Mouse (Mus musculus) liver, embryonic 12.5 days (tissue): ENCODE results near the gene Olfr474. TPM values are rescaled to one million over a fixed set of nuclear protein-coding genes. Genes with fewer than 3 reads are reported as not detected.
"Not testable (repeated sequence)": the region's sequence is repeated elsewhere in the genome, so short reads cannot be mapped to it uniquely, and the experiment has no call there.

Experiments
- ATAC-seq: fragments of 200-750 bp; cut with Nextera tagmentation; 2 replicates; pipeline ENCODE4 v1.8.0; 2017; ENCODE audit warnings: moderate number of reproducible peaks, mild to moderate bottlenecking, moderate library complexity
- H3K27ac ChIP-seq: fragments of 300-500 bp; sonication (generic); 2 replicates; pipeline ENCODE4 v1.5.1; 2016; ENCODE audit warnings: mild to moderate bottlenecking
- H3K27me3 ChIP-seq: fragments of 300-500 bp; sonication (generic); replicated peaks from 2 replicates; pipeline ENCODE4 v1.6.1; 2016; ENCODE audit warnings: mild to moderate bottlenecking, moderate library complexity
- H3K36me3 ChIP-seq: fragments of 300-500 bp; sonication (generic); 2 replicates; pipeline ENCODE4 v1.6.1; 2016; ENCODE audit warnings: mild to moderate bottlenecking, moderate library complexity
- H3K4me1 ChIP-seq: fragments of 300-500 bp; sonication (generic); 2 replicates; pipeline ENCODE4 v1.6.1; 2016
- H3K4me2 ChIP-seq: fragments of 300-500 bp; sonication (generic); 2 replicates; pipeline ENCODE4 v1.6.1; 2016; ENCODE audit warnings: mild to moderate bottlenecking, moderate library complexity
- H3K4me3 ChIP-seq: fragments of 300-500 bp; sonication (generic); 2 replicates; pipeline ENCODE4 v1.5.1; 2016; ENCODE audit warnings: mild to moderate bottlenecking, moderate library complexity
- H3K9ac ChIP-seq: fragments of 300-500 bp; sonication (generic); 2 replicates; pipeline ENCODE4 v1.6.1; 2016; ENCODE audit warnings: mild to moderate bottlenecking, moderate library complexity
- H3K9me3 ChIP-seq: fragments of 300-500 bp; sonication (generic); replicated peaks from 2 replicates; pipeline ENCODE4 v1.6.1; 2016; ENCODE audit warnings: mild to moderate bottlenecking, moderate library complexity
- WGBS: fragments of 180-500 bp; shearing (Covaris S2); methylation state at CpG from one replicate; pipeline ENCODE4 v1.1.7; 2016; ENCODE audit not compliant: insufficient replicate concordance; 5-methylcytosine and 5-hydroxymethylcytosine counted together
- polyA plus RNA-seq: library from polyadenylated mRNA; unstranded; fragments of >200 nt; fragmentation: Nextera tagmentation; extraction: Ambion mirVana; gene quantifications from 2 replicates; pipeline ENCODE4 v1.2.1, GENCODE M21; 2016

The Olfr474 gene
- not detected in 2 replicates for polyA plus RNA-seq

GRCm38 (mm10) chr7:107954343-107954742 lies at the start of gene Olfr474:
Gene Olfr474 (plus strand): TSS chr7:107954643.
- no peak for ATAC-seq
- WGBS = 40% methylated on average over 1 of the region's 1 CpGs
- Histone ChIP-seq H3K4me3 (no peak within 1 kb of the TSS), H3K27ac (no peak within 1 kb of the TSS), H3K4me2 (no peak within 1 kb of the TSS), H3K9me3 (peaks cover 7% of the 10 kb centered on the region; the same call in 1 of the 2 replicates), H3K27me3 (no peaks in the 10 kb centered on the region), H3K36me3 (no peaks in the 10 kb centered on the region), H3K9ac (no peak within 1 kb of the TSS), H3K4me1 (no peaks in the 10 kb centered on the region)

- H3K27me3 ChIP-seq = no peaks in the 10 kb centered on the region
- H3K36me3 ChIP-seq = no peaks in the 10 kb centered on the region
- H3K4me2 ChIP-seq = no peak within 1 kb of the TSS
- H3K9ac ChIP-seq = no peak within 1 kb of the TSS
- 0 out of 2 replicates have a peak, but pooled peaks cover 4% of the 10 kb centered on the region for H3K9me3 ChIP-seq
- H3K27ac ChIP-seq = no peak within 1 kb of the TSS
- no peak for ATAC-seq
- 85% methylated on average over 1 of the region's 1 CpGs for WGBS
- H3K4me3 ChIP-seq = no peak within 1 kb of the TSS
- no peaks in the 10 kb centered on the region for H3K4me1 ChIP-seq
Observed at GRCm38 (mm10) chr7:107930146-107930545, 24.3 kb upstream of the Olfr474 start, which contains the start of gene Olfr473. Gene Olfr473 (plus strand): TSS chr7:107930446.

GRCm38 (mm10) chr7:107952539-107952938 lies 1.9 kb upstream of the Olfr474 start:
- H3K9ac ChIP-seq, H3K27me3 ChIP-seq, H3K36me3 ChIP-seq, H3K4me3 ChIP-seq, H3K4me1 ChIP-seq, ATAC-seq, H3K27ac ChIP-seq, H3K4me2 ChIP-seq, H3K9me3 ChIP-seq: not testable (repeated sequence)
- 91% methylated on average over 12 of the region's 12 CpGs for WGBS

GRCm38 (mm10) chr7:107964503-107964902 lies 10.1 kb downstream of the Olfr474 start, which contains the start of gene Olfr476:
Gene Olfr476 (plus strand): TSS chr7:107964803.
- Histone ChIP-seq H3K9ac (no peak within 1 kb of the TSS), H3K36me3 (no peaks in the 10 kb centered on the region), H3K4me3 (no peak within 1 kb of the TSS), H3K9me3 (no peaks in the 10 kb centered on the region), H3K4me1 (no peaks in the 10 kb centered on the region), H3K27ac (no peak within 1 kb of the TSS), H3K4me2 (no peak within 1 kb of the TSS), H3K27me3 (no peaks in the 10 kb centered on the region)
- 21% methylated on average over 1 of the region's 1 CpGs for WGBS
- ATAC-seq = no peak

GRCm38 (mm10) chr7:107986393-107986792 lies 31.9 kb downstream of the Olfr474 start, which contains the start of gene Olfr477:
Gene Olfr477 (plus strand): TSS chr7:107986693.
- H3K9me3 ChIP-seq = no peaks in the 10 kb centered on the region
- H3K9ac ChIP-seq = no peak within 1 kb of the TSS
- H3K27ac ChIP-seq = no peak within 1 kb of the TSS
- no peak within 1 kb of the TSS for H3K4me2 ChIP-seq
- no peaks in the 10 kb centered on the region for H3K4me1 ChIP-seq
- ATAC-seq = no peak
- no peaks in the 10 kb centered on the region for H3K27me3 ChIP-seq
- no peaks in the 10 kb centered on the region for H3K36me3 ChIP-seq
- H3K4me3 ChIP-seq = no peak within 1 kb of the TSS
- 61% methylated on average over 2 of the region's 2 CpGs for WGBS

Other genes with a start within 250 kb of the Olfr474 start
- gene Cyb5r2, start 196.6 kb upstream of the Olfr474 start, polyA plus RNA-seq = 0.04 and 0.05 TPM in 2 replicates
- gene Ovch2, start 153.4 kb upstream of the Olfr474 start, polyA plus RNA-seq = not detected in 2 replicates
- gene Olfr467, start 142.4 kb upstream of the Olfr474 start, polyA plus RNA-seq = not detected in 2 replicates
- gene Olfr469, start 129.1 kb upstream of the Olfr474 start, polyA plus RNA-seq = not detected in 2 replicates
- gene Olfr470, start 107.2 kb upstream of the Olfr474 start, polyA plus RNA-seq = not detected in 2 replicates
- not detected in 2 replicates for gene Olfr472, start 56.7 kb upstream of the Olfr474 start, polyA plus RNA-seq
- not detected in 2 replicates for gene Olfr473, start 24.2 kb upstream of the Olfr474 start, polyA plus RNA-seq
- not detected in 2 replicates for gene Olfr476, start 10.2 kb downstream of the Olfr474 start, polyA plus RNA-seq
- gene Olfr477, start 32.0 kb downstream of the Olfr474 start, polyA plus RNA-seq = not detected in 2 replicates
- gene Olfr478, start 79.3 kb downstream of the Olfr474 start, polyA plus RNA-seq = not detected in 2 replicates
- not detected in 2 replicates for gene Olfr479, start 96.0 kb downstream of the Olfr474 start, polyA plus RNA-seq
- gene Olfr480, start 112.7 kb downstream of the Olfr474 start, polyA plus RNA-seq = not detected in 2 replicates
- gene Olfr481, start 125.2 kb downstream of the Olfr474 start, polyA plus RNA-seq = not detected in 2 replicates
- 0.06 and 0.07 TPM in 2 replicates for gene Olfr482, start 142.9 kb downstream of the Olfr474 start, polyA plus RNA-seq
- not detected in 2 replicates for gene Olfr483, start 146.2 kb downstream of the Olfr474 start, polyA plus RNA-seq
- not detected in 2 replicates for gene Olfr484, start 172.8 kb downstream of the Olfr474 start, polyA plus RNA-seq
- gene Olfr485, start 205.2 kb downstream of the Olfr474 start, polyA plus RNA-seq = not detected in 2 replicates
- gene Olfr486, start 218.1 kb downstream of the Olfr474 start, polyA plus RNA-seq = not detected in 2 replicates